Mouse (Mus musculus): ENCODE results near the gene Col27a1.
A peak's percentile ranks its signal among the peaks of the same experiment; 100 is the strongest.

The Col27a1 gene

DNA sequence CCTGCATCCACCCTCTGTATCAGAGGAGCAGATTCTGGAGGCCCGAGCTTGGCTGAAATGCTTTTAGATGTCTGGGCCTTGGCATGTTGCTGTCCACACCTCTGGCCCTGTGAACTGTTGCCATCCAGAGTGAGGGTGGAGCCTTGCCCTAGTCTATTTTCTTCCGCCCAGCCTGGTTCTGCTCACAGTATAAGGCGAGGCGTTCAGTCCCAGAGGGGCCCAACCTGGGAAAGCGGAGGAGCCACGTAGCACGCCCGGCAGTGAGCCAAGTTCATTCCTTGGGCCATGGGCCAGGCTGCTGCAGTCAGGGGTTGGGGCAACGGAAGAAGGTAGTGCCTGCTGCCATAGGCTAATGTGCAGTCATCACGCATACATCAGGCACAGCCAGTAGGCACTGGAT is 46.7 kb downstream of the Col27a1 start:
- no peak for DNase-seq (ENCODE audit: low spot score in 2 of 2)

DNA sequence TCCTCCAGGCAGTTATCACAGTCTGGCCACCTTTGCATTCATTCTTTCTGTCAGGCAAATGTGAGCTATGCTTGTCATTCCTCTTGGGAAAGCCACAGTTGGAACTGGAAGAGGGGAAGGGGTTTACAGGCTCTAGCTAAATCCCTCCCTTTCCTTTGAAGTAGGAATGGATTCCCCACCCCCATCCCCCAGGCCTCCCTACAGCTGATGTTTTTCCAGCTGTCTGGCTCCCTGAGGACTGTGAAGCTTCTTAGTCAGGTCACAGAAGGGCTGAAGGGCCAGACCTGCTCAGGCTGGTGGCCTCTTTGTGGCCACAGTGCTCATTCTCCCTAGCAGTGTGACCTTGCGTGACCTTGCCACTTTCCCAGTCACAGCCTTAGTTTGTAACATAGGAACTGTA is 49.1 kb downstream of the Col27a1 start:
- DNase-seq (ENCODE audit: low spot score in 2 of 2), result no peak

GRCm38 (mm10) chr4:63266276-63266675 is 52.5 kb downstream of the Col27a1 start:
- DNase-seq (ENCODE audit: low spot score in 2 of 2), result no peak

DNA sequence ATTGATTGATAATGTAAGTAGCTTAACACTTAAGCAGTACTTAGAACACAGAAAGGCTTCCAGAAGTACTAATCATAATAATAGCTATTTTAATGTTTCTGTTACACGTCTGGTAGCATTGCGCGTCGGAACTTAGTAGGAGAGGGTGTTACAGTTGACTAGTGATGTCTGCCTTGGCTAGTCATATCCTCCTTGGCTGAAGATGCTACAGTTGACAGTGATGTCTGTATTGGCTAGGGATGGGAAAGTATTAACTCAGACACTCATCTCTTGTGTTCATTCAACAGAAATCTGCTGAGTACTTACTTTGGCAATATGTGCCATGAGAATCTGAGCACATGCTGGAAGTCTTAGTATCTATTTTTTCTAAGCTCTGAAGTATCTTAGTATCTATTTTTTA is 53.3 kb downstream of the Col27a1 start:
- DNase-seq (ENCODE audit: low spot score in 2 of 2), result no peak

DNA sequence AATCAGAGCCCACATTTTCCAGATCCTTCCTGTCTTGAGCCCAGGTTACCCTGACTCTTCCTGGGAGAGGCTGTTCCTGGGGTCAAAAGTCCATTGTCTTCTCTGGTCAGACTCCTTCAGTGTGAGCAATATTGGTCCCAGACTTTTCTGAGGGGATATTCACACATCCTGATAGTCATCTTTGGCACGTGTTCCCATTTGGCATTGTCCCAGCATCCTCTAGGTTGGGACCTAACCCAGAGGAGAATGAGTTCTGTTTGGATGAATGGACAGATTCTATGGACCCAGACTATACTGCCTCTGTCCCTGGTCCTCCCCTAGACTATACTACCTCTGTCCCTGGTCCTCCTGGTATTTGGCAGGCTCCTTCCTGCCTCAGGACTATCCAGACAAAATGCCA is 53.8 kb downstream of the Col27a1 start:
- no peak for DNase-seq (ENCODE audit: low spot score in 2 of 2)

GRCm38 (mm10) chr4:63268777-63269176 is 55.0 kb downstream of the Col27a1 start:
- DNase-seq (ENCODE audit: low spot score in 2 of 2), result no peak

- no peak for DNase-seq (ENCODE audit: low spot score in 2 of 2)
Observed at GRCm38 (mm10) chr4:63274516-63274915, 60.7 kb downstream of the Col27a1 start.

DNA sequence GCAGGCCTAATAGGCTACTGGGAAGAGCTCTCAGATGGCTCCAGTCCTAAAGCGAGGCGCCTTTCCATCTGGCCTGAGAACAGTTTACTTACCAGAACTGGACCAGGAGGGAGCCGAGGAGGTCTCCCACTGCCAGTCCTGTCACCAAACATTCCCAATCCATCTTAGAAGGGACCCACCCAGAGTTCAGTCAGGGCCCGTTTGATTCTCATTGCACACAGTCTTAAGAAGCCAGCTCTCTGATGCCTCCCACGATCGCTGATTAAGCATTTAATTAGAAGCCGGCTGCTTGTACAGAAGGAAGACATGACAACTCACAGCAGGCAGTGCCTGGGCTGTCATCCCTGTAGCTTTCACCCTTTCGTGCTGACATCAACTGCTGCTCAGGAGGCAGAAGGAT is 61.4 kb downstream of the Col27a1 start:
- no peak for DNase-seq (ENCODE audit: low spot score in 2 of 2)

DNA sequence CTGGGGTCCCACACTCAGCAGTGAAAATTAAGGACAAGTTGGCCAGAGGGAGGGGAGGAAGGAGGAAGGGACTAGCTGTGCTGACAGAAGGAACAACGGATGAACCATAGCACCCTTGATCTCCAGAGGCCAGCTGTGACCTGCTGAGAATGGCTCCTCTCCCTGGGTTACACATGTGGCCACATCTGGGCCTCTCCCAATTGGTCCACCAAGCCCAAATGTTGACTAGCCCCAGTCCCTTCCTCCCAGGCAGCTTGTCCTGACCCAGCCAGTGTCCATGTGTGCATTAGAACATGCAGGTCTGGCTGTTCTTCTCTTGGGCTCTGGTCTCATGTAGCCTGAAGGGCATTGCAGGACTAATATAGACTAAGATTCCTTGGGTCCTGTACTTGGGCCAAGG is 62.8 kb downstream of the Col27a1 start:
- no peak for DNase-seq (ENCODE audit: low spot score in 2 of 2)

- no peak for DNase-seq (ENCODE audit: low spot score in 2 of 2)
Observed at GRCm38 (mm10) chr4:63278821-63279220, 65.0 kb downstream of the Col27a1 start.

- peak; percentile 11 to 26 for DNase-seq (ENCODE audit: low spot score in 2 of 2)
Observed at GRCm38 (mm10) chr4:63281694-63282093, 67.9 kb downstream of the Col27a1 start.

GRCm38 (mm10) chr4:63283319-63283718 is 69.5 kb downstream of the Col27a1 start:
- no peak for DNase-seq (ENCODE audit: low spot score in 2 of 2)

DNA sequence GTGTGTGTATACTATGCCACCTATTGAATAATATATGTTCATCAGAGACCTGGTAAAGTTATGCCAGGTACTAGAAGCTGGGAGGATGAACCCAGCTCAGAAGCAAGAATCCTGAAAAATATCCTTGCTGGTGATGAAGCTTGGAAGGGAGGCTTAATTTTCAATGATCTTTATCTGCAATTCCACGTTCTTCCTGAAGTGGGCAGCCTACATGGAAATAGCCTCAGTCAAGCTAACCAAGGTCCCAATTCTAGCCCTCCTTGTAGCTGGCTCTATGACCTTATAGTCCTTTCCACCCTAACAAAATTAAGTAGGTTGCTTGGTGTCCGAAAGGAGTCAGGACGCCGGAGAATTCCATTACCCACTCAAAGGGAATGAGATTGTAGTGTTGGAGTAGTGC is 72.2 kb downstream of the Col27a1 start:
- DNase-seq (ENCODE audit: low spot score in 2 of 2), result no peak

DNA sequence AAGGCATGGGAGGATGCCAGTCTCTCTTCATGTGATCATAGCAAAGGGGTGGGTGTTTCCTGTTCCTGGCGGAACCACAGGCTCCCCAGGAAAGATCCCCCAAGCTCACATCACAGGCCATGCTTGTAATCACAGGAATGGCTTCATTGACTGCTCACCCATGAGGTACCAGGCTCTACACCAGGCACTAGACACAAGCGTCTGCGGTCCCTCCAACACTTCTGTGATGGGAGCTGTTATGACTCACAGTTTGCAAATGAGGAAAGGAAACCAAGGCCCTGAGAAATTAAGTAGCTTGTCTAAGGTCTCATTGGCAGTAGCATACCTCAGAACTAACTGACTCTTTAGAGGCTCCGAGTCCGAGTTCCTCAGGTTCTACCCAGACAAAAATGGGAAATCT is 74.7 kb downstream of the Col27a1 start:
- DNase-seq (ENCODE audit: low spot score in 2 of 2), result no peak

GRCm38 (mm10) chr4:63290081-63290480 is 76.3 kb downstream of the Col27a1 start:
- no peak for DNase-seq (ENCODE audit: low spot score in 2 of 2)

- DNase-seq (ENCODE audit: low spot score in 2 of 2), result no peak
Observed at GRCm38 (mm10) chr4:63291075-63291474, 77.3 kb downstream of the Col27a1 start.

GRCm38 (mm10) chr4:63291658-63292057 is 77.9 kb downstream of the Col27a1 start:
- no peak for DNase-seq (ENCODE audit: low spot score in 2 of 2)

DNA sequence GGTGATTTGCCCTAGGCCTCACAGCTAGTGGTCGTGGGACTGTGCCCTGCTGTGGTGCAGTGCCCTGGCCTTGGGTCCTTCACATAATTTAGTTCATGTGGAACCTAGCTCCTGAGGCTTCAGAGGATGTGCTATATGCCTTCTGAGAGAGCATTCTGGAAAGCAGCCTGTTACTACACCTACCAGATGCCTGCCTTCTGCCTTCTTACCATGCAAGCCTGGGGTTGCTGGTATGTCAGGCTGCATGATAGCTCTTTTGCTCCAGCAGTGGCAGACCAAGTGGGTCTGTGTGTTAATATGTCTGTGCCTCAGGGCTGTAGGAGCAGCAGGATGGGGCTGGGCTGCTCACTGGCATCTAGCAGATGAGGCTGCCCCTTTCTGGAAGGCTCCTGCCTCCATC is 81.8 kb downstream of the Col27a1 start:
- no peak for DNase-seq (ENCODE audit: low spot score in 2 of 2)

- no peak for DNase-seq (ENCODE audit: low spot score in 2 of 2)
Observed at GRCm38 (mm10) chr4:63296263-63296662, 82.5 kb downstream of the Col27a1 start.

GRCm38 (mm10) chr4:63296876-63297275 is 83.1 kb downstream of the Col27a1 start:
- no peak for DNase-seq (ENCODE audit: low spot score in 2 of 2)

GRCm38 (mm10) chr4:63298191-63298590 is 84.4 kb downstream of the Col27a1 start:
- peak; percentile 41 to 62 for DNase-seq (ENCODE audit: low spot score in 2 of 2)

- DNase-seq (ENCODE audit: low spot score in 2 of 2), result no peak
Observed at GRCm38 (mm10) chr4:63302641-63303040, 88.8 kb downstream of the Col27a1 start.

DNA sequence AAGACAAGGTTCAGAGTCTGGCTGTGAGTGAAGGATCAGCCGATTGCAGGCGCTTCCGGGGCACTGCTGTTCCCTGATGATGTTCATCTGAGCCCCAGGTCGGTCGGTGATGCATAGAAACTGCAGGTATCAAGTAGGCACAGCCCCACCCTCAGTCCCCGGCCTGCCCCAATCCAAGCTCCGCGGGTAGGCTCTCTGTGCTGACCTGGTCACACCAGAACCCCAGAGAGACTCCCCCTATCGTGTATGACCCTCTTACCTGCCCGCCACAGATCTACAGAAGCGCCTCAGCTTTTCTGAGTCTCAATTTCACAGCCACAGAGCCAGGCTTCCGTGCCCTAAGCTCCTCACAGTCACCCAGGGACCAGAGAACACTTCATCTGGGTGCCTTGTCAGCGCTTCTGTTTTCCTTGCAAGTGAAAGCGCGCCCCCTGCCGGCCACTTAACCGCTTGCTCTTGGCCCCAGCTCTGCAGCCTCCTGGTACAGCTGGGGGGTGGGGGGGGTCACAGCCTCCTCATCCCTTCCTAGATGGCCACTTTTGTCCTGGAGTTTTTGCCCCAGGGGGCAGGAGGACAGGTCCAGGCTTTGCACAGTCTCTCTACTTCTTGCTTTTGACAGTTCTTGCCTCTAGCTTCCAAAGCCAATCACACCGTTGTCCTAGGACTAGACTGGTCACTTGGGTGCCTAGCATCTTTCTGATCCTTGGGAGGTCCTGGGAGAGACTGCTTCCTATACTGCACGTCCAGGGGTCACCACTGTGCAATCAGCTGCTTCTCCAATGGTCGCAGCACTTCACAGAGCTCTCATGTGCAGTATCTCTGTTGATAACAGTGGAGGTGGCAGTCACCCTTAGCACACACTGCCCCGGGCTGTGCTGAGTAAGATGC is 93.6 kb downstream of the Col27a1 start:
- peak; percentile 79 to 97 for DNase-seq (ENCODE audit: low spot score in 2 of 2)

DNA sequence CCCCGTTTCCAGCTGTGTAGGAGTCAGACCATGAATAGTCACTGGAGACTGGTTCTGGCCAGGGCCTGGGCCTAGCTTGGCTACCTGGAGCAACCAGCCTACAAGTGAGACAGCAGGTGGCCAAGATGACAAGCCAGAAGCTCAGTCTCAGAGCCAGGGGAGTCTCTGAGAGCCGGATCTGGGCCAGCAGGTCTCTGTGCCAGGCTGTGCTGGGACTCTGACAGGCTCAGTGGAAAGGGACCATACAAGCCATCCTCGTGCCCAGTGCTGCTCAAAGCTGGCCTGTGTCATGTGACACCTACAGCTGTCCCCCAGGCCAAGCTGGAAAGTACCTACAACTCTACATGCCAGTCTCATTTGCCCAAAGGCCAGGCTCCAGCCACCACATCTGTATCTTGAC is 94.5 kb downstream of the Col27a1 start:
- DNase-seq (ENCODE audit: low spot score in 2 of 2), result no peak

Data from thymus, postnatal 10 days (tissue).